Mouse (Mus musculus) gastrocnemius, adult 18-20 months (tissue): ENCODE results near the gene Ormdl1. TPM values are rescaled to one million over a fixed set of nuclear protein-coding genes. Genes with fewer than 3 reads are reported as not detected.

Experiments
- total RNA-seq, 2 experiments: library from RNA; stranded (reverse); gene quantifications; 2 replicates each; pipeline ENCODE4 v1.2.3; 2021

Gene Ormdl1
- total RNA-seq, 2 experiments from 2014 or later = 7.9 to 8.3 TPM

Other genes starting within 250 kb of the Ormdl1 start
- gene Mstn, start 235.5 kb upstream of the Ormdl1 start, total RNA-seq = 10 to 100 TPM; 41.3 to 43.2 TPM
- not detected for gene 1700019A02Rik, start 109.5 kb upstream of the Ormdl1 start, total RNA-seq
- gene Pms1, start 77 bp upstream of the Ormdl1 start, total RNA-seq = 1 to 10 TPM; 4.0 to 5.2 TPM
- gene Gm28778, start within 50 bp of the Ormdl1 start, total RNA-seq = under 1 TPM; 0.40 to 0.43 TPM
- 10 to 100 TPM; 22.8 to 28.1 TPM for gene Osgepl1, start 16.5 kb downstream of the Ormdl1 start, total RNA-seq
- 1 to 10 TPM in 1 of 2 experiments, not detected in 1; 7.4 TPM for gene Asdurf, start 55.5 kb downstream of the Ormdl1 start, total RNA-seq
- gene Gm28551, start 55.6 kb downstream of the Ormdl1 start, total RNA-seq = under 1 TPM; 0.12 to 0.14 TPM
- gene Asnsd1, start 55.7 kb downstream of the Ormdl1 start, total RNA-seq = 10 to 100 TPM; 62.4 to 65.3 TPM